Mouse (Mus musculus) olfactory bulb, adult 2 months (tissue): ENCODE results near the gene Nav2.

Experiments used
- CTCF ChIP-seq: fragments of 200-500 bp; IDR thresholded peaks from 2 replicates; pipeline ENCODE4 v1.5.1; 2012; ENCODE audit warnings: low read depth, mild to moderate bottlenecking, low read length, moderate library complexity; ENCODE audit not compliant: insufficient read depth
- POLR2A ChIP-seq: fragments of 200-500 bp; IDR thresholded peaks from 2 replicates; pipeline ENCODE4 v1.6.1; 2012; ENCODE audit warnings: mild to moderate bottlenecking, low read depth, low read length, moderate library complexity; ENCODE audit not compliant: insufficient read depth

GRCm38 (mm10) chr7:48930399-48930798, 21.9 kb downstream of the Nav2 start:
- TF ChIP-seq CTCF: no peak
- no peak for TF ChIP-seq POLR2A
